Mouse (Mus musculus) embryonic facial prominence, embryonic 12.5 days (tissue): ENCODE results near the gene Vps13a. TPM values are rescaled to one million over a fixed set of nuclear protein-coding genes. Genes with fewer than 3 reads are reported as not detected.
"Not testable (repeated sequence)": the region's sequence is repeated elsewhere in the genome, so short reads cannot be mapped to it uniquely, and the experiment has no call there.

Experiments
- ATAC-seq: fragments of 200-750 bp; cut with Nextera tagmentation; 2 replicates; pipeline ENCODE4 v1.8.0; 2017; ENCODE audit not compliant: insufficient number of reproducible peaks, insufficient read depth, low FRiP score, low TSS enrichment
- H3K27ac ChIP-seq: fragments of 300-500 bp; sonication (generic); 2 replicates; pipeline ENCODE4 v1.5.1; 2016; ENCODE audit warnings: mild to moderate bottlenecking
- H3K27me3 ChIP-seq: fragments of 300-500 bp; sonication (generic); 2 replicates; pipeline ENCODE4 v1.6.1; 2016; ENCODE audit warnings: mild to moderate bottlenecking, moderate library complexity
- H3K36me3 ChIP-seq: fragments of 300-500 bp; sonication (generic); 2 replicates; pipeline ENCODE4 v1.6.1; 2016; ENCODE audit warnings: mild to moderate bottlenecking
- H3K4me1 ChIP-seq: fragments of 300-500 bp; sonication (generic); 2 replicates; pipeline ENCODE4 v1.6.1; 2016
- H3K4me2 ChIP-seq: fragments of 300-500 bp; sonication (generic); replicated peaks from 2 replicates; pipeline ENCODE4 v1.6.1; 2016; ENCODE audit warnings: mild to moderate bottlenecking, moderate library complexity
- H3K4me3 ChIP-seq: fragments of 300-500 bp; sonication (generic); 2 replicates; pipeline ENCODE4 v1.5.1; 2016; ENCODE audit warnings: mild to moderate bottlenecking
- H3K9ac ChIP-seq: fragments of 300-500 bp; sonication (generic); 2 replicates; pipeline ENCODE4 v1.6.1; 2016; ENCODE audit warnings: mild to moderate bottlenecking, moderate library complexity
- H3K9me3 ChIP-seq: fragments of 300-500 bp; sonication (generic); 2 replicates; pipeline ENCODE4 v1.6.1; 2016; ENCODE audit warnings: mild to moderate bottlenecking, moderate library complexity
- WGBS: fragments of 180-500 bp; shearing (Covaris S2); methylation state at CpG from one replicate; pipeline ENCODE4 v1.1.7; 2016; 5-methylcytosine and 5-hydroxymethylcytosine counted together
- polyA plus RNA-seq: library from polyadenylated mRNA; unstranded; fragments of >200 nt; fragmentation: Nextera tagmentation; extraction: Ambion mirVana; gene quantifications from 2 replicates; pipeline ENCODE4 v1.2.1, GENCODE M21; 2016

Gene Vps13a
- polyA plus RNA-seq, 1 experiment from 2014 or later = 8.5 TPM

DNA sequence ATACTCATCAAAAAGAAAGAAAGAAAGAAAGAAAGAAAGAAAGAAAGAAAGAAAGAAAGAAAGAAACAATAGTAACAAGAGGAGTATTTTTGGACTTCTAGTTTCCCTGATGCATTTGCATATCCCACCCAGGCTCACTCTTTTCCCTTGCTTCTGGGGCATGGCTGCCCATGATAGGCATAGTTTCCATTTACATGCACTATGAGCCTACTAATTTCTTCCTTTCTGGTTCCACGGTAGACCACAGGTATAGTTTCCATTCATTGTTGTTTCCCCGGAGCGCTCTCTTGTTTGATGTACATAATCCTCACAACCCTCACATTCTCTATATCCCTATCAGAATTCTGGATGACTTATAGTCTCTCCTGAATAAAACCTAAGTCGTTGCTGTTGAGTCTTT is 9.2 kb upstream of the Vps13a start:
- H3K36me3 ChIP-seq = no peaks in the 10 kb centered on the region
- WGBS = 79% methylated on average over 4 of the region's 4 CpGs

DNA sequence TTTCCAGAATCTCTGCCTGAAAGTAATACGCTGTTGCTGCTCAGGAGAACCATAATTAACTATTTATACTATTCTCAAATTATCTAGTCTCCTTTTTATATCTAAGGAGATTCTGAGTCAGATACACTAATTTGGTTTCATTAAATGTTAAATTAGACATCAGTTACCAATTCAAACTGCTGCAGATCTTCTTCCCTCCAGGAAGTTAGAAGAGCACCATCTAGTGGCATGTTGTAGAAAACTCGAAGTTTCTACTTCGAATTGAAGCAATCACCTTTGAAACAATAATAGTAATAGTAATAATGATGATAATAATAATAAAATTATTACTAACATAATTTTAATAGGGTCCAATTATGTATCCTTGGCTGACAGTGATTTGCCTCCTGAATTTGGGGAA is 4.1 kb upstream of the Vps13a start:
- H3K4me3 ChIP-seq = no peak overlapping the region
- peaks cover 7% of the 10 kb centered on the region; the same call in 1 of the 2 replicates for H3K27me3 ChIP-seq
- H3K4me2 ChIP-seq = no peak overlapping the region
- H3K27ac ChIP-seq = no peak overlapping the region
- 21% methylated on average over 3 of the region's 3 CpGs for WGBS
- H3K4me1 ChIP-seq = no peaks in the 10 kb centered on the region
- no peak for ATAC-seq
- no peak overlapping the region for H3K9ac ChIP-seq
- H3K9me3 ChIP-seq = no peaks in the 10 kb centered on the region
- no peaks in the 10 kb centered on the region for H3K36me3 ChIP-seq

More for the DNA sequence above, 9.2 kb upstream of the Vps13a start:
- Histone ChIP-seq H3K4me1 (no peaks in the 10 kb centered on the region), H3K9ac (no peak overlapping the region), H3K9me3 (no peaks in the 10 kb centered on the region), H3K4me2 (no peak overlapping the region), H3K27me3 (no peaks in the 10 kb centered on the region), H3K27ac (no peak overlapping the region), H3K4me3 (no peak overlapping the region)
- ATAC-seq = no peak

DNA sequence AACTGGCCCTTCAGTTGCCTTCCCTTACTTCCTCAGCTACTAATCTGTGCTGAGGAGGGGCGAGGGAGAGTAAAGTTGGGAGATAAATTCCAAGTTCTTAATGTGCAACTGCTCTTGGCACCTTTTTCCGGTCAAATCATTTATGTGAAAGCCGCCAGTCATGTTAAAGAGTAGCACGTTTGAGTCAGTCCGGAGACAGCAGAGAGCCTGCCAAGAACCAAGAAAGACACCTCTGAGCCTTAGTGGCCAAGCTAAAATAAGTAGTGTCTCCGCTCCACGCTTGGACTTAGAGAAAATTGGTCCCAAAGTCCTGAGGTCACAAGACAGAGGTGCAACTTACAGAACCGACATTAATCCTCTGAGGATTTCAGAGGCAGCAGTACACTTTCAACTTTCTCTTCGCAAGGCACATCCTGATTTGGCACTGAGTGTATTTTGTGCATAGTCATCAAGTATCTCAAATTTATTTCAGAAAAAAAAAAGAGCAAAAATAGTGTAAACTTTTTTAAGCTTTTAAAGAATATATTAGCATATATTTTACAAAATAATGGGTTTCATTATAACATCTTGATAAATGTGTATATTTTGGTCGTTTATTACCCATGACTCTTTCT is 780 bp upstream of the Vps13a start:
- no peak; the same call in 1 of the 2 replicates for ATAC-seq
- H3K27me3 ChIP-seq = peaks cover 7% of the 10 kb centered on the region; the same call in 1 of the 2 replicates
- no peak overlapping the region for H3K27ac ChIP-seq
- WGBS = 15% methylated on average over 10 of the region's 10 CpGs
- no peaks in the 10 kb centered on the region for H3K36me3 ChIP-seq
- no peaks in the 10 kb centered on the region for H3K9me3 ChIP-seq
- no peaks in the 10 kb centered on the region for H3K4me1 ChIP-seq
- H3K9ac ChIP-seq = peak overlapping the region; percentile 33; the same call in 1 of the 2 replicates
- H3K4me2 ChIP-seq = peak overlapping the region; percentile 98
- peak overlapping the region; percentile 71 for H3K4me3 ChIP-seq

DNA sequence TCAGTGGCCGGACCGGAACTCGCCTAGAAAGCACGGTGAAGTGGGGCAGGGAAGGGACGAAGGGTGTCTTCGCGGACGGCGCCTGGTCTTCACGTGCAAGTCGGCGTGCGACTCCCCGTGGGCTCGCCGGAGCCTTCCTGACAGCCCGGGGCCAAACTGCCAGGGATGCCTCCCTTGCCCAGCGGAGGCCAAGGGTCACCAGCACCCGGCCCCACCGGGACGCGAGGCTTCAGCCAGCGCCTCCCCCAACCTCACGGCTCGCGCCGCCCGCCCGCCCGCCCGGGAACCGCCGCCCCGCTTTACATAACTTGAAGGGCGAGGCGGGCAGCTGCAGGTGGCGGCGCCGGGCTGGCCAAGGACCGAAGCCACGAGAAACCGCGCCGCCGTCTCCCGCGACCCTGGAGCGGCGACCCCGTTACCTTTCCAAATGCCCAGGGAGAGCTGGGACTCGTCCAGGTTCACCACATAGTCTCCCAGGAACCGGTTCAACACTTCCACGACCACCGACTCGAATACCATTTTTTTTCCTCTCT is 416 bp downstream of the Vps13a start:
- Histone ChIP-seq H3K27ac (no peak overlapping the region), H3K27me3 (peaks cover 7% of the 10 kb centered on the region; the same call in 1 of the 2 replicates), H3K4me3 (peak overlapping the region; percentile 71), H3K4me2 (peak overlapping the region; percentile 98), H3K9me3 (no peaks in the 10 kb centered on the region), H3K36me3 (no peaks in the 10 kb centered on the region), H3K4me1 (no peaks in the 10 kb centered on the region), H3K9ac (peak overlapping the region; percentile 65)
- under 1% methylated on average over 55 of the region's 55 CpGs for WGBS
- peak; percentile 12; the same call in 1 of the 2 replicates for ATAC-seq

DNA sequence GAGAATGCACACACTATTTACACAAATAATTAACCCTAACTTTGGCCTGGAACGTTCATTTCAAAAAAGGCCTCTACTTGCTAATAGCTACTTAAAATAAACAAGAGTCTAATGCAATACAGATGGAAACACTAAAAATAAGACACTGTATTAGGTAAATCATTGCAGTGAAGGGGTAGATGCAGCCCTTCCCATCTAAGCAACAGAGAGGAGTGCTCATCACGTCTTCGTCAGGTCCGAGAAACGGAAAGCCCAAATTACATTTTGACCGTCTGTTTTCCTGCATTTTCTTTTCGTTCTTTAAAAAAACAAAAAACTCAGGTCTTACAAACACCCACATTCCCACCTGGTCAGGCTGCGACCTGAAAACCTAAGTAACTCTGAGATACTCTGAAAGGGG is 947 bp downstream of the Vps13a start:
- H3K4me2 ChIP-seq = peak overlapping the region; percentile 98
- H3K4me1 ChIP-seq = no peaks in the 10 kb centered on the region
- H3K4me3 ChIP-seq = peak overlapping the region; percentile 71
- 16% methylated on average over 8 of the region's 8 CpGs for WGBS
- no peaks in the 10 kb centered on the region for H3K36me3 ChIP-seq
- H3K9ac ChIP-seq = peak overlapping the region; percentile 65
- no peak overlapping the region for H3K27ac ChIP-seq
- H3K9me3 ChIP-seq = no peaks in the 10 kb centered on the region
- H3K27me3 ChIP-seq = peaks cover 7% of the 10 kb centered on the region; the same call in 1 of the 2 replicates
- no peak for ATAC-seq

DNA sequence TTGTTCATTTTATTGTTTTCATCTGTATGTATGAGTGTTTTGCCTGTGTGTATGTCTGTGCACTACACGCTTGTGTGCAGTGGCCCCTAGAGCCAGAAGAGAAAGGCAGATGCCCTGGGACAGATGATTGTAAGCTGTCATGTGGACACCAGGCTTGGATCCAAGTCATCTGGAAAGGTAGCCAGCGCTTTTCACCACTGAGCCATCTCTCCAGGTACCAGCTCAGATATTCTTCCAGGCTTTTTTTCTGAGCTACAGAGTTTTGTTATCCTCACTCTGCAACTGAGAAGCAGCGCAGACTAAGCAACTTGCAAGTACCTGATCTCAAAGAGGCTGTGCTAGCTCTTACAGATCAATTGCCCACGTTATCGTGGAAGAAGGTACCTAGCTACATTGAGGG is 1.5 kb downstream of the Vps13a start:
- Histone ChIP-seq H3K27me3 (peaks cover 7% of the 10 kb centered on the region; the same call in 1 of the 2 replicates), H3K9me3 (no peaks in the 10 kb centered on the region), H3K36me3 (no peaks in the 10 kb centered on the region), H3K9ac (no peak overlapping the region), H3K27ac (no peak overlapping the region), H3K4me1 (no peaks in the 10 kb centered on the region), H3K4me2 (no peak overlapping the region), H3K4me3 (no peak overlapping the region)
- WGBS = 61% methylated on average over 5 of the region's 5 CpGs
- no peak for ATAC-seq

DNA sequence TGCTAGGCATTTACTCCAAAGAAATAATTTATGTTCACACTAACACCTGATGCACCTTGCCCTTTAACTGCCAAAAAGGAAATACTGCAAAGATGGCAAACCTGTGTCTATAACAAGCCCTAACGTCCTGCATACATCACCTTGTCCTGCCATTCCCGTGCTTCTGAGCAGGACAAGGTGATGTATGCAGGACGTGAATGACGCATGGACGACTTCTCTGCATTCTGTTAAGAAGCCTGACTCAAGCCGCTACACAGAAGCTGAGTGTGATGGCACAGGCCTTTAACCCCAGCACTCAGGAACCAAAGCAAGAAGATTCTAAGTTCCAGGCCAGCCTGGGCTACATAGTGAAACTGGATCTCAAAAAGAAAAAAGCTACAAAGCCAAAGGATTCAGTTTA is 2.2 kb downstream of the Vps13a start:
- H3K27me3 ChIP-seq = peaks cover 7% of the 10 kb centered on the region; the same call in 1 of the 2 replicates
- H3K4me1 ChIP-seq = no peaks in the 10 kb centered on the region
- no peak for ATAC-seq
- no peak overlapping the region for H3K27ac ChIP-seq
- no peaks in the 10 kb centered on the region for H3K36me3 ChIP-seq
- no peak overlapping the region for H3K4me2 ChIP-seq
- 71% methylated on average over 6 of the region's 6 CpGs for WGBS
- H3K4me3 ChIP-seq = no peak overlapping the region
- H3K9ac ChIP-seq = no peak overlapping the region
- H3K9me3 ChIP-seq = no peaks in the 10 kb centered on the region

DNA sequence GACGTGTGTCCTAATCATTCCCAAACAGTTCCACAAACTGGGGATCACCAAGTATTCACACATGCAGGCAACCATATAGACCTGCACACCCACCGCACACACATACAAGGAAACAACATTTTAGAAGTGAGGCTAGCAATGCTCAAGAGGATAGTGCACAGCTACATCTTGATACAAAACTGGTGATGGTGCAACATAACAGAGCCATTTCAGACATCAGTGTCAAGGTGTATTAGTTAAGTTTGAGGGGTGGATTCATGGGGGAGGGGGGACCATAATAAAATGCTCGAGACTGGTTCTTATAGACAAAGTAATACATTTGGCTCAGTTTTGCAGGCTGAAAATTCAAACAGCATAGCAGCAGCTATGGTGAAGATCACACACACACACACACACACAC is 2.8 kb downstream of the Vps13a start:
- no peak overlapping the region for H3K27ac ChIP-seq
- no peaks in the 10 kb centered on the region for H3K36me3 ChIP-seq
- 79% methylated on average over 3 of the region's 3 CpGs for WGBS
- H3K4me3 ChIP-seq = no peak overlapping the region
- peaks cover 6% of the 10 kb centered on the region; the same call in 1 of the 2 replicates for H3K27me3 ChIP-seq
- H3K9me3 ChIP-seq = no peaks in the 10 kb centered on the region
- no peaks in the 10 kb centered on the region for H3K4me1 ChIP-seq
- no peak for ATAC-seq
- H3K9ac ChIP-seq = no peak overlapping the region
- H3K4me2 ChIP-seq = no peak overlapping the region

DNA sequence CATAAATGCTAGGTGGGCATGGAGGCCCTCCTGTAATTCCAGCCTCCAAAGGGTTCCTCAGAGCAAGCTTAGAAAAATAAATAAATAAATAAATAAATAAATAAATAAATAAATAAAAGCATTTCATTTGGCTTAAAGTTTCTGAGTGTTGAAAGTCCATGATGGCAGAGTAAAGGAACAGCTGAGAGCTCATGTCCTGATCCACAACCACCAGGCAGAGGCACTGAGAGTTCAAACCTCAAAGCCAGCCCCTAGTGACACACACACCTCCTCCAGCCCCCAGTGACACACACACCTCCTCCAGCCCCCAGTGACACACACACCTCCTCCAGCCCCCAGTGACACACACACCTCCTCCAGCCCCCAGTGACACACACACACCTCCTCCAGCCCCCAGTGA is 3.3 kb downstream of the Vps13a start:
- not testable (repeated sequence) for H3K27me3 ChIP-seq, H3K27ac ChIP-seq, ATAC-seq, H3K9me3 ChIP-seq, H3K36me3 ChIP-seq, H3K4me1 ChIP-seq, H3K9ac ChIP-seq, H3K4me3 ChIP-seq, H3K4me2 ChIP-seq

DNA sequence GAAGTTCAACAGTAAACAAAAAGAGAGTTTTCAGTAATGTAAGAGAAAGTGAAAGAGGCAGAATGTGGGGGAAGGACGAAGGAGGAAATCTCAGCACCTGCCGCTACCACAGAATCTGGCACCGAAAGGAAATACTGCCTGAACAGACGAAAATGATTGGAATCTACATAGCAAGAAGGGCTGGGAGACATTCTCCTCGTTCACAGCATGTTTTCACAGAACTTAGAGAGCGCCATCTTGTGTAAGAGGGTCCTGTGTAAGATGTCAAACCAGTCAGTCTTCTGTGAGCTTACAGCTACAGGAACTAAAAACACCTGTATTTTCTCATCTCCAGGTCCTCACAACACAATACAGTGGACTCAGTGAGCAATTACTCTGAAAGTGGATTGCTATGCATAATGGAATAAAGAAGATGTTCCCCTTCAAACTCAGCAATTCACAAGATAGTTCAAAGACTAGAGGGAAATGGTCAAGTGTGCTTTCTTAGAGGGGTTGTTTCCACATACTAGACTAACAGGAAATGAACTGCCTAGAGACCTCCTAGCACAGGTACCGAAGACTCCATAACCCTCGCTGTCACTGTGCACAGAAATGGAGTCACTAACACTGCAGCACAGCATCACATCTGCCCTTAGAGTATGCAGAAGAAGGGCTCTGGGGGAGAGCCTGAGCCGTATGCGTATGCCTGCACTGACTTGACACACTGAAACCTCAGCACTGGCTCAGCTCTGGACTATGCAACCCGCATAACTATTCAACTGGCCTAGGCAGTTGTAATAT is 7.3 kb downstream of the Vps13a start:
- Histone ChIP-seq H3K9me3 (no peaks in the 10 kb centered on the region), H3K27me3 (no peaks in the 10 kb centered on the region), H3K4me2 (no peak overlapping the region), H3K36me3 (no peaks in the 10 kb centered on the region), H3K4me3 (no peak overlapping the region), H3K27ac (no peak overlapping the region), H3K4me1 (no peaks in the 10 kb centered on the region), H3K9ac (no peak overlapping the region)
- 63% methylated on average over 11 of the region's 11 CpGs for WGBS
- no peak for ATAC-seq

DNA sequence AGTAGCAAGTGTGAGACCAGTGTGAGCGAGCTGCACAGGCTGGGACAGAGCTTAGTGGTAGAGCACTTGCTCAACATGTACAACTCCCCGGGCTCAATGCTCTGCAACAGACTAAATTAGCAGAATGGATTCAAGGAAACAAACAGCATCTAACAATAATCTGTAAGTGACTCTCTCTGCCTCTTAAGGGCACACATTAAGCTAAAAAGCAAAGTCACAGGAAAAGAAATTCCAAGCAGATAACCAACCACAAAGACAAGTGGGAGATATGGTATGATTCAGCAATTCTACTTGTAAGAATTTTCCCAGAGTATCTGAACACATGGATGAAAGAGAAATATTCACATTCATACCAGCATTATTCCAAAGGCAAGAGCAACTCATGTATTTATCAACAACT is 13.3 kb downstream of the Vps13a start:
- H3K4me1 ChIP-seq = no peaks in the 10 kb centered on the region
- no peaks in the 10 kb centered on the region for H3K27me3 ChIP-seq
- H3K4me2 ChIP-seq = no peak overlapping the region
- WGBS = 82% methylated on average over 2 of the region's 2 CpGs
- H3K27ac ChIP-seq = no peak overlapping the region
- no peak overlapping the region for H3K4me3 ChIP-seq
- ATAC-seq = no peak
- no peaks in the 10 kb centered on the region for H3K36me3 ChIP-seq
- no peaks in the 10 kb centered on the region for H3K9me3 ChIP-seq
- H3K9ac ChIP-seq = no peak overlapping the region

DNA sequence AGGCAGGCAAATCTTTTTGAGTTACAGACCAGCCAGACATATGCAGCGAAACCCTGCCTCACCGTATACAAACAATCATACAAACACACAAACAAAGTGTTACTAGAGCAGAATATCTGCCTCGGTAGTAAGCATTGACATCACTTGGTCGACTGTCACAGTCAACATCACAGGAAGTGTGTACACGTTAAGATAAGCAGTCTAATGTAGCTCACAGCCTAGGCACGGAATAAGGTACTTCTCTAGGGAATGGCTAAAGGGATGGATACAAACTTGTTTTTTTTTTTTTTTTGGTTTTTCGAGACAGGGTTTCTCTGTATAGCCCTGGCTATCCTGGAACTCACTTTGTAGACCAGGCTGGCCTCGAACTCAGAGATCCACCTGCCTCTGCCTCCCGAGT is 23.3 kb downstream of the Vps13a start:
- not testable (repeated sequence) for H3K27ac ChIP-seq, H3K9me3 ChIP-seq, H3K9ac ChIP-seq, H3K4me2 ChIP-seq, H3K4me3 ChIP-seq, H3K27me3 ChIP-seq, H3K4me1 ChIP-seq, H3K36me3 ChIP-seq, ATAC-seq
- WGBS = 88% methylated on average over 9 of the region's 9 CpGs
